Mouse (Mus musculus) adrenal gland, adult (tissue): ENCODE results near the gene Zfp446.
A peak's percentile ranks its signal among the peaks of the same experiment; 100 is the strongest.

Source experiments
- DNase-seq, 2 experiments: peaks; one replicate each; pipeline ENCODE4 v3.0.0; 2022 to 2023; ENCODE audit warnings: low spot score in 1 of 2; ENCODE audit not compliant: inconsistent age in 2 of 2

The Zfp446 gene

DNA sequence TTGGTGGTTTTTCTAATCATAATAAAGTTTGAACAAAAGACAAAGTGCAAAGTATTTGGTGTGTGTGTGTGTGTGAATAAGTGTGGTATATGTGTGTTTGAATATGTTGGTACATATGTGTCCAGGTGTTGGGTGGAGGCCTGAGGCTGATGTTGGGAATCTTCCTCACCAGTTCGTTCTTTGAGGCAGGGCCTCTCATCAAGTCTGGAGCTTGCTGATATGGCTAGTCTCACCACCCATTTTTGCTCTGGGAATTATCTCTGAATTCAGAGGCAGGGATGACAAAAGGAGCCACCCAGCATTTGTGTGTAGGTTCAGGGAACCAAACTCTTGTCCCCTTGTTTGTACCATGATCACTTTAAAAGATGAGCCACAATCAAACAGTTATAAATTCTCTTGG lies 8.1 kb downstream of the Zfp446 start:
- no peak for DNase-seq

DNA sequence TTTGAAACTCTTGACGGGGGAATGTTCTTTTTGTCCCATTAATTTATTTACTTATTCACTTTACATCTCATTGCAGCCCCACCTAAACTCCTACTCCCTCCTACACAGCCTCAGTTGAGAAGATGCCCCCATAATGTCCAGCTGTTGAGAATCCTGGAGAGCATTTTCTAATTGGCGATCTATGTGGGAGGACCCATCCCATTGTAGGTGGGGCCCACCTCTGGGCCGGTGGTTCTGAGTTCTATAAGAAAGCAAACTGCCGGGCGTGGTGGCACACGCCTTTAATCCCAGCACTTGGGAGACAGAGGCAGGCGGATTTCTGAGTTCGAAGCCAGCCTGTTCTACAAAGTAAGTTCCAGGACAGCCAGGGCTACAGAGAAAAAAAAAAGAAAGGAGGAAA lies 9.3 kb downstream of the Zfp446 start:
- no peak for DNase-seq

DNA sequence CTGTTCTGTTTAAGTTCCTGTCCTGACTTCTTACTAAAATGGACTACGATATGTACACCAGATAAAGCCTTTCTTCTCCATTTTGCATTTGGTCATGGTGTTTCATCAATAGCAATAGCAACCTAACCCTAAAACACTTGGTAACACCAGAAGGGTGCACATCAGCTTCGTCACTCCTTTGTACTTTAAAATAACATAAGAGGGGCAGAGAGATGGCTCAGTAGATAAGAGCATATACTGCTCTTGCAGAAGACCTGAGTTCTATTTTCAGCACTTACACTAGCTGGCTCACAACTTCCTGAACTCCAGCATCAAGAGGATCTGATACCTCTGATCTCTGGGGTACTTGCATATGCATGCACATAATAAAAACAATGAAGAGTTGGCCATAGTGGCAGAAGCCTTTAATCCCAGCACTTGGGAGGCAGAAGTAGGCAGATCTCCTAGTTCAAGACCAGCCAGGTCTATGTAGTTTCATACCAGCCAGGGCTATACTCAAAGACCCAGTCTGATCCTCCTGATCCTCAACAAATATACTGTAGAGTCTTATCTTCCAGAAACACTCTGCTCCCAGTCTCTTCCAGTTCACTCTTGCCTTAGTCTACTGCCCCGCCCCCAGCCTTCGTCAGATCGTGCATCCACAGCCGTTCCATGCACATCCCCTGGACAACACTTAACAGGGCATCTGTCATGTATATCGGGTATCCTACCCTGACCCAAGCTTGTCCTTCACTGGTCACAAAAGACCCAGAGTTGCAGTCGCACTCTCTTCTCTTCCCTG lies 10.0 kb downstream of the Zfp446 start:
- DNase-seq: no peak

DNA sequence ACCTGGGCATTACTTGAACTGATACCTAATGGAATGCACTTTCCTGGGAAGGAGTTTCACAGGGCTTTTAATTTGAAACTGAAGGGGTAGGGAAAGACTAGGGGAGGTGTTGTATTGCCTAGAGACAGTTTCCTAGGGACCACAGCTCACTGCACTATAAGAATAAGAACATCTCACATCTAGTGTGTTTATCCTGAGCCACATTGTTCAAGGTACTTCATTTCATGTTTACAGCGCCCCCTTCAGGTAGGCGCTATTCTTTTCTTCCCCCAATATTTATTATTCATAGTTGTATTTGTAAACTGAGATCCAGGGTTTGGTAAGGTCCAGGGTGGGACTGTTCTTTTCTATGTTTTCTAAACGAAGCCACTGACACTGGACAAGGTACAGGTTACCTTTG lies 14.6 kb downstream of the Zfp446 start:
- peak in 1 of 2 experiments; percentile 74 for DNase-seq

DNA sequence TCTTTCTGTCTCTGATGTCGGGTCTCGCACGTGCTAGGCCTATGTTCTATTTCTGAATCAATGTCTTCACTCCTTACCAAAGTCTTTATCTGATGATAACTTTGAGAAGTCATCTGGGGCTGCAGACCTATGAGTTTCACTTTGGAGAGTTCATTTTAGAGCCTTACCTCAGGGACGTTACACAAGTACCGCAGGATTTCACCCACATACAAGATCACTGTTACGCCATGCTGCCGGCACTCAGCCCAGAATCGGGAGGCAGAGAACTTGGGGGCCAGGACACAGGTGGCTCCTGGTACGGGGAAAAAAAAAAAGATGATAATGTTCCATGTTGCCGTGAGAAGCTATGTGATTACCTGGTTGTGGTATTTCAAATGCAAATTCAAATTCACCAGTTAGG lies 15.5 kb downstream of the Zfp446 start:
- DNase-seq: no peak

DNA sequence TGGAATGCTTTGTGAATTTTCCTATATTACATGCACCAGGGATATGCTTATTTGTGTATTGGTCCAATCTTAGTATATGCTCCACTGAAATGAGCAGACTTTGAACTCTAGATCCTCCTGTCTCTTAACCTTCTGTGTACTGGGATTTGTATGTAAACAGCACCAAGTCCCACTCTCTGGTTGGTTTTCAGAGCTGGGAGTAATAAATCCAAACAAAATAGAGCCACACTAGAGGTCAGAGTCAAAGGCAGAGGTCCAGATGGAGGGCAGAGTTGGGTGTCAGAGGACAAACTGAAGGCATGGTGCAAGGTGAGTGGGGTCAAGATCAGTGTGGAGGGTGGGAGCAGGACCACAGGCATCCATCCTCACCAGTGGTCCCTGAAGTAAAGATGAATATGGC lies 18.2 kb downstream of the Zfp446 start:
- DNase-seq: no peak

DNA sequence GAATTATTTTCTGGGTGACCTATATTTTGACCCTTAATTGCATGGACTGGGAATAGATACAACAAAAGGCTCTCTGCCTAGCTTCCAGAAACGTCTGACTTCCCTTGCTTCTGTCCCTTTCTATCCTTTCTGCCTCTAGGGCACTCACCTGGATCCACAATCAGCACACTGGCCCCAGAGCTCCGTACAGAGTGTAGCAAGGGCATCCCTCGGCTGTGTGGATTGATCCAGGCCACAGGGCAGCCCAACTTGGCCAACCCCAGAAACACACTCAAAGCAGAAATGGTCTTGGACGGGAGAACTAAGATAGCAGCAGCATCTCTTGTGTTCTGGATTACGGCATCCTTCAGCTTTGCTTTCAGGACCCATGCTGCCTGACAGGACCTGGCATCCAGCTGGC lies 19.6 kb downstream of the Zfp446 start:
- no peak for DNase-seq

DNA sequence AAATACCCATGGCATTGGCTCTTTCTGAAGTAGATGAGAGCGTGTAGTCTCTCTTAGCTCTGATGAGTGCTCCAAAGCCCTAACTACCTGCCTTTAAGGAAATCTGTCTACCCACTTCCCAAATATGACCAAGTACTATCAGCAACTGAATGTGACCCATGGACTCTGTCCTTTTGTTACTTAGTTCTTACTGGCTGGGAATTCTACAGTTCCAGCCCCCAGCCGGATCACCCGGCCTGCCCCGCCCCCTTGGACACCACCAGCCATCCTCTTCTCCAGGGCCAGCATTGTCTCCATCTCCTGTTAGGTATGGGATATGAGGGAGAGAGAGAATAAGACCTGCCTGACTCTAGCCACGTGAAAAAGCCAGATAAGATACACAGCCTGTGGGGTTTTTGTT lies 20.4 kb downstream of the Zfp446 start, which contains the start of gene Slc27a5:
Gene Slc27a5, minus strand, starts transcription at position 140 of the 400 bp plus-strand sequence.
- DNase-seq: no peak

DNA sequence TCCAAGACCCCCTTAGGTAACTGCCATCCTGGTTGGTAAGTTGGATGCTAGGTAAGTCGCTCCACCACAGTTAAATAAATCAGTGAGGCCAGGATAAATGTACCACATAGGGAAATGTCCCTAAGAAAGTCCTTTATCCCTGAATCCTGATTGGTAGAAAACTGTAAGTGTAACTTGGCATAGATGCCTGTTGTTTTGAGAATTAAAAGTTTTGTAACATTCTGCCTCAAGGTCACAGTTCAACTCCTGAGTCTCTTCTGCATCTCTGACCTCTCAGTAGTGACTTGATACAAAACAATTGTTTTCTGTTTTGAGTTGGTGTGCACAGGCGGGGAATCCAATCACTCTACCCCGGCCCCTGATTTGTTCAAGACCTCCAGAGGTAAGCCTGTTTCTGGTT lies 21.2 kb downstream of the Zfp446 start, which contains the start of gene Trim28:
Gene Trim28, plus strand, starts transcription at position 264 of the 400 bp plus-strand sequence.
- DNase-seq: peak in 1 of 2 experiments; percentile 60

DNA sequence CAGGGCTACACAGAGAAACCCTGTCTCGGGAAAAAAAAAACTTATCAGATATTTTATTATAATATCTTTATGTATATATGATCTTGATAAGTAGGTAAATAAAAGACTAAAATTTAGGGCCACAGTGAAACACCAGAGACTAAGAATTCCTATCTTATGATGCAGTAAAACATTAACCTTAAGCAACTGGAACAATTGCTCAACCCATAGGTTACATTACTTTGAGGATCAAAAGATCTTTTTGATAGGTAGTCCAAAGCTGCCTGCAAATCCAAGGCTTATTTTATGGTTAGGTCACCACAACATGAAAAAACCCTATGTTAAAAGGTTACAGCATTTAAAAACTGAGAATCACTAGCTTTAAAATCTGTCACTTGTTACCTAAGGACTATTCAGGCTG lies 23.9 kb downstream of the Zfp446 start:
- DNase-seq: no peak

DNA sequence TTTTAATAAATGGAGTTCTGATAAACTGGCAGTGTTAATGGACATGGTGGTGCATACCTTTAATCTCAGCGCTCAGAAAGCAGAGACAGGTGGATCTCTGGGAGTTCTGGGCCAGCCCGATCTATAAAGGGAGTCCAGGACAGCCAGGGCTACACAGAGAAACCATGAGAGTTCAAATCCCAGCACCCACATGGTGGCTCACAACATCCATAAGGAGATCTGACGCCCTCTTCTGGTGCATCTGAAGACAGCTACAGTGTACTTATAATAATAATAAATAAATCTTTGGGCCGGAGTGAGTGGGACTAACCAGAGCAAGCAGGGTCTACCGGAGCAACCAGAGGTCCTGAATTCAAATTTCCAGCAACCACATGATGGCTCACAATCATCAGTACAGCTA lies 25.7 kb downstream of the Zfp446 start:
- no peak for DNase-seq

DNA sequence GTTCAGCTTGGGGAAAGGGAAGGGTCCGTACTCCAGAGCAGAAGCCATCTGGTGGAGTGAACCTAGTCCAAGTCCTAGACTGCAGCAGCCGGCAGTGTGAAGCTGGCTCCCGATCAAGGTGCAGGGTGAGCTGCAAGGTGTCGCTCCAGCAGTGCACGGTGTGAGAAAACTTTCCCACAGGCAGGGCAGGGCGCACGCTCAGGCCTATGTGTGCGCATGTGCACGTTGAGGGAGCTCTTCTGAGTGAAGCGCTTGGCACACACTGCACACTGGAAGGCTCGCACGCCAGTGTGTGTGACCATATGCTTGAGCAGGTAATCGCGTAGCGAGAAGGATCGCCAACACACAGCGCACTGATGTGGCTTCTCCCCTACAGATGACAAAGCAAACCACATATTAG lies 28.4 kb downstream of the Zfp446 start:
- no peak for DNase-seq

DNA sequence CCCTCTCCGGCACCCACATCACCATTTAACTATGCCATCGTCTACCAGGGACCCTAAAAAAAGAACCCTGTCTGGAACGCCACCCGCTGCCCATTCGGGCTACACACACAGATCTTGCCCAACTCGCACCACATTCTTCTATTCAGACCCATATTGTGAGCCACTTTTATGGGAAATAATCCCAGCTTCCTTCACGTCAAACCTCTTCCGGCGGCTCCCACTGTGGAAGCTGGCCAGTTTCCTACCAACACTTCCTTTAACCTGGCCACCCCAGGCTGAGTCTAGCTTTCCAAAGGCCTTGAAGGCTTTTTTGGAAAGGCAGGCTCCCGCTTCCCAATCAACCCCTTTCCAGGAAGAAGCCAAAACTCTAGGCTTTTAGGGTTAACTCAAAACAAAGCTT lies 28.9 kb downstream of the Zfp446 start:
- DNase-seq: no peak

DNA sequence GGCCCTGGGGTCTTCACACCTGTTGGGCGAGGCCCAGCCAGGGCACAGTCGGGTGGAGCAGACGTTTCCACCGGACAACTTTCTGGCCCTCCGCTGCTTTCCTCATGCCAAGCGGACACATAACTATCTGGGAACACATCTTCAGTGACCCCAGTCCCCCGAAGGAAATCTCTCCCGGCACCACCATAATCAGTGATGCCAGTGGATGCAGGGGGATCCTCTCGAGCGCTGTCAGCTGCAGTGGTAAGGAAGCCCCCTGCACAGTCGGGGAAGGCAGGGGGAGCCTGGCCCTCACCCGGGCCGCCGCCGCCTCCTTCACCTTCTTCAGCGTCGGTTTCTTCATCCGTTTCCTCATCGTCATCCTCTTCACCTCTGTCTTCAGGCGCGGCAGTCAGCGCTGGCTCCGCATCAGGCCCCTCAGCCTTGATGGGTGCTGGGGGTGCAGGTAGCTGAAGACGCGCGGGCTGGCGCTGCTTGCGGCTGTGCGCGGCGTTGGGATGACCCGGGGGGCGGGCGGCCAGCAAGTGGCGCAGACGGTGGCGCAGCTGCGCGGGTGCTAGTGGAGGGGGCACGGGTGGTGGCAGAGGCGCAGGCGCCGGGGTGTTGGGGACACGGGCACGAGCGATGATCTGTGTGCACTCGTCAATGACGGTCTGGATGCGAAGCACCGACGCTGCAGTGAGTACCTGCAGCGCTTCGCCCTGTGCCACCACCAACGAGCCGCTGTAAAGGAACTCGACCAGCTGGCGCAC lies 29.9 kb downstream of the Zfp446 start:
- DNase-seq: peak in 1 of 2 experiments; percentile 35

DNA sequence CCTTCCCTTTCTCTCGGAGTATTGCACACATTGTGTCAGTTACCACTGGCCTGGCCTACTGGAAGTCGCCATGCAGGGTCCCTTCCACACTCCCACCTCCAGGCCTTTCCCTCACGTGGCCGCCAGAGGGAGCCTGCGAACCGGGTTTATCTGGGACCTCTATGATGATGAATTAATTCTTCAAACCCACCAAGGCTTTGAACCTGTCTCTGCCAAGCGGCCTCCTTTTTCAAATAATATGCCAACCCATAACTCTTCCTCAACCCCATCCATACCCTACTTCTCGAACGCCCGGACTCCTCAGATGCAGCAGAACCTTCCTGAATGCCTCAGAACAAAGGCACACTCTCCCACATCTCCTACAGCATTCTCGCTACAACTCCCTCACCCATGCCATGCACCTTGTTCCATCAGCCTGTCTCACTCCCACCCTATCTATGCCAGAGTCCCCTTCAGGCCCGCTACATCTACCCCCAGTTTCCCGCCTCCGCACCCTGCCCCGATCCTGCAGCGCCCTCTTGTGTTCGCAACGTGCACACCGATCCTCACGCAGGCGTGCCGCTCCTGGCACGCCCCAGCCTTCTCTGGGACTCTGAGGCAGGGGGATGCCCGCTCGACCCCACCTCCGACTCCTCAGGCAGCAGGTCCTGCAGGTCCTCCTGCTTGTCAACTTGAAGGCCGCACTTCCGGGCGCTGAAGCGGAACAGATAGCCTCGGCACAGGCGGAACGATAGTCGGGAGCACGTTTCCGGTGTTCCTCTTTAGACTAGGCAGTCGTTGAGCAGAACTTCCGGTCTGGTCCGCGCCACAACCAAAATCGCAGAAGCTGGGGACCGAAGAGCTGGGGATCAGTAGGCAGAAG lies 31.7 kb downstream of the Zfp446 start:
- peak; percentile 94 to 98 for DNase-seq

DNA sequence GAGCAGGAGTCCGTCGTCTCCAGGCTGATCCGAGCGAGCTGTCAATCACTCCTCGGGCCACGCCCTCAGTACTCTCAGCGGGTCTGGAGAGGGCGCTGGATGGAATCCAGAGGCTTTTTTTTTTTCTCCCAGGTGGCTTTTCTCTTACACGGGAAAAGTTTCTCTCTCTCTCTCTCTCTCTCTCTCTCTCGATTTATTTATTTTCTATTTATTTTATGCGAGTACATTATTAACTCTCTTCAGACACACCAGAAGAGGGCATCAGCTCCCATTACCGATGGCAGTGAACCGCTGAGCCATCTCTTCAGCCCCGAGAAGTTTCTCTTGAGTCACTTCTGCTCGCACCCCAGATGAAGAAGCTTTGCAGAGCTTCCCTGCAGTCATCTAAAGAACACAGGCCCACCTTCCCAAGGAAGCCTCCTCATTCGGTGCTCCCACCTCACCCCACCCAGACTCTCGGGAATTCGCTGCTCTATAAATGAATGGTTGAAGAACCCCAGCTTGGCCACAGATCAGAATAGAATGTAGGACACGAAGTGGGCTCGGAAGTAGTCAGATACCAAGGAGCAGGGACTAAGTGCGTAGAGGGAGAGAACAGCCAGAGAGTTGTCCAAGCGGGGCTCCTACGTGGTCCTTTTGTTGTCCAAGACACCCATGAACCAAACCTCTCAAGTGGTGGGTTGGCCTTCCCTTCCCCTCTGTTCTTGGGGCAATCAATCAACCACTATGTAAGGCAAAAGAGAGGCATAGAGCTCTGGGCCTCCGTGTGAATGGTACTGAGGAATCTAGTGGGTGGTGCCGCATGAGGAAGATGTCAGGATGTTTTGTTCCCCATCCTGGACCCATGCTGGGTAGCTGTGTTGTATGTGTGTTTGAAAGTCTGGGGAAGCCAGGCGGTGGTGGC lies 32.6 kb downstream of the Zfp446 start, which contains the start of gene Zbtb45:
Gene Zbtb45, minus strand, starts transcription at position 30 of the 904 bp plus-strand sequence.
- DNase-seq: peak in 1 of 2 experiments; percentile 37

DNA sequence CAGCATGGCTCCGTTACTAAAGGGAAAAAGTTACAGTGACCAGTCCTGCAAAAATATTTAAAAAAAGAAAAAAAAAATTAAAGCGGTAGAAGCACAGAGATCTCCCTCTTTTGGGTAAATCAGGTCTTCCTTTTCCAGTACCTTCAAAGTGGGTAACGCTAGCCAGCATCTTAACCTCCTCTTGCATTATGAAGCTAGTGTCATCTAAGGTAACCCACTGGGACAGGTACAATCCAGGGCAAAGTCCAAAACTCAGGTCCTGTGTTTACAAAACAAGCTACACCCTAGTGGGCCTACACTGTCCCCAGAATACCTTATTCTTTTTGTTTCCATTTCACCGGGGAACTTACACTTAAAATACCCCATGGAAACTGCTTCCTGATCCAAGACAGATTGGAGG lies 36.0 kb downstream of the Zfp446 start:
- no peak for DNase-seq

DNA sequence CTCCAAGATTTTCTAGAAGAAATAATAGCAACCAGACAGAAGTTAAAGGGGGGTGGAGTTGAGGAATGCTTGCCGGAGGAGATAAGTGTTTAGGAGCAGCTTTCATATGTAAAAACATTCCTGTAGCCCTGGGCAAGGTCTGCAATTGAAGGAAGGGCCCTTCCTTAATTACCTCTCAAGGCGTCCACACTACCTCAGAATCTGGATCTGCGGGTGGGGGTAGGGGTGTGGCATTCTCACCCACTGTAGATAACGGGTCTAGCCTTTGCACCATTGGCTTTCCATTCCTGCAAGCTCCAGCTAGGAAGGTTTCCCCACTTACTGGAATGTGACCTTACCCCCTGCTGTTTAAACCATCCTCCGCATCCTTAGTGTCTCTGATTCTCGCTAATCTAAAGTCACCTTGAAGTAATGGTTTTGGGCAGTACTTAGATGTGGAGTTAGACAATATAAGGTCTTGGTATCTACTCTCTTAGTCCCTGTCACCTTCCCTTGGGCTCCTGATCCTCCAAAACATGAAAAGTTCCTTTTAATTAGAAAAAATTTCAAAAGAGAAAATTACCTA lies 36.7 kb downstream of the Zfp446 start:
- DNase-seq: no peak

DNA sequence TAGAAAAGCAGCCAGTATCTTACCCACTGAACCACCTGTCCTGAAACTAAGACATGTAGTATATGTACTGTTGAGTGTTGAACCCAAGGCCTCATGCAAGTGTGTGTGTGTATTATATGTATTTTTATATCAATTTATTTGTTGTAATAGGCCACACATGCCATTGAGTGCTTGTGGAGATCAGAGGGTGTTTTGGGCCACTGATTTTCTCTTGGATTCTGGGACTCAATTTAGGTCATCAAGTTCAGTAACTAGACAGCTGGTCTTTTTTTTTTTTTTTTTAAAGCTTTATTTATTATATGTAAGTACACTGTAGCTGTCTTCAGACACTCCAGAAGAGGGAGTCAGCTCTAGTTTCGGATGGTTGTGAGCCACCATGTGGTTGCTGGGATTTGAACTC lies 37.6 kb downstream of the Zfp446 start:
- DNase-seq: no peak
